Mouse (Mus musculus) mouse embryonic stem cell (cell line): ENCODE results near the gene Olfr785.
"Not testable (repeated sequence)": the region's sequence is repeated elsewhere in the genome, so short reads cannot be mapped to it uniquely, and the experiment has no call there.

Experiments used
- in situ Hi-C, 2 experiments: fragments of 300-500 bp; cut with MboI; formaldehyde crosslinking; loops; 1 replicate in 1 of 2; 3 replicates in 1 of 2; pipeline ENCODE4 v1.14.3; 2019 to 2020; ENCODE audit warnings: low sequenced_read_pairs in 2 of 2, low pct_unique_long_range_greater_than_20kb in 1 of 2, mixed read lengths in 1 of 2; ENCODE audit not compliant: unreplicated experiment in 1 of 2

Gene Olfr785

GRCm38 (mm10) chr10:129405126-129405525 is at the start of gene Olfr785:
Olfr785 (plus strand) TSS chr10:129405426.
- in situ Hi-C loops: no loop called here

- in situ Hi-C loops: not testable (repeated sequence)
Measured at GRCm38 (mm10) chr10:129356496-129356895, 48.7 kb upstream of the Olfr785 start.

GRCm38 (mm10) chr10:129357307-129357706 is 47.9 kb upstream of the Olfr785 start:
- in situ Hi-C loops: no loop called here

- in situ Hi-C loops: not testable (repeated sequence)
Measured at GRCm38 (mm10) chr10:129374051-129374450, 31.2 kb upstream of the Olfr785 start.

- in situ Hi-C loops: no loop called here
Measured at GRCm38 (mm10) chr10:129383783-129384182, 21.4 kb upstream of the Olfr785 start, which contains the start of gene Olfr784. Olfr784 (plus strand) TSS chr10:129384083.

- in situ Hi-C loops: no loop called here
Measured at GRCm38 (mm10) chr10:129400892-129401291, 4.3 kb upstream of the Olfr785 start.

- in situ Hi-C loops: no loop called here
Measured at GRCm38 (mm10) chr10:129427006-129427405, 21.8 kb downstream of the Olfr785 start, which contains the start of gene Olfr786. Olfr786 (plus strand) TSS chr10:129427306.
